14 mouse cellular contexts compared by ENCODE assay signal in genomic region chr2:112676721-112677120, GRCm38 (mm10).
A peak's percentile ranks its signal among the peaks of the same experiment; 100 is the strongest.
DNase-seq lines count a peak whose midpoint lies in the region; ATAC-seq and TF ChIP-seq lines count a peak whose summit lies in the region.
"Had no signal": no experiment of that assay in that cellular context is flagged by ENCODE, and none has a peak within 500 bp of the region (broad histone marks: within the 10 kb centered on the region; RNA-seq: fewer than 3 reads in every experiment).

No protein-coding gene starts in this region.

- H3K4me2 ChIP-seq in heart, embryonic 12.5 days: no peak overlapping the region
- no peak overlapping the region for H3K4me2 ChIP-seq in forebrain, embryonic 11.5 days (ENCODE audit: low read depth, low read length, severe bottlenecking)
- no peak overlapping the region for H3K4me2 ChIP-seq in forebrain, embryonic 14.5 days (ENCODE audit: low read length)
- H3K4me2 ChIP-seq: hindbrain, embryonic 14.5 days; lung, embryonic 14.5 days had no signal

- no peak for TF ChIP-seq EP300 in heart, adult 2 months (IDR thresholded peaks at IDR 0.05; ENCODE audit: insufficient read depth, low read depth, low read length)

- intact Hi-C loops in heart, adult 2 months (cut with DNase I): no loop called here
- intact Hi-C loops in heart, postnatal 25 days (cut with DNase I): no loop called here

- WGBS in heart, adult 2 months: 10% methylated on average over 1 of the region's 1 CpGs
- WGBS in heart, embryonic 12.5 days: 35% methylated on average over 1 of the region's 1 CpGs
- WGBS in forebrain, embryonic 11.5 days: 58% methylated on average over 1 of the region's 1 CpGs
- WGBS in forebrain, embryonic 14.5 days: 59% methylated on average over 1 of the region's 1 CpGs

- no peaks in the 10 kb centered on the region for H3K79me2 ChIP-seq in heart, adult 2 months (replicated peaks; ENCODE audit: control insufficient read depth, insufficient read depth, low read length)

- no peak for TF ChIP-seq POLR2A in heart, adult 2 months (IDR thresholded peaks at IDR 0.05; ENCODE audit: insufficient read depth, low read depth, low read length)

- no peak for TF ChIP-seq CTCF in heart, adult 2 months (IDR thresholded peaks at IDR 0.05)

- no peaks in the 10 kb centered on the region; the same call in 1 of the 2 replicates for H3K4me1 ChIP-seq in heart, adult 2 months (ENCODE audit: control insufficient read depth, insufficient read depth, low read length)
- no peaks in the 10 kb centered on the region for H3K4me1 ChIP-seq in heart, embryonic 12.5 days (replicated peaks)
- no peaks in the 10 kb centered on the region for H3K4me1 ChIP-seq in forebrain, embryonic 11.5 days (replicated peaks; ENCODE audit: control insufficient read depth, insufficient read depth, low read length)
- no peaks in the 10 kb centered on the region for H3K4me1 ChIP-seq in forebrain, embryonic 14.5 days (ENCODE audit: control insufficient read depth, insufficient read depth, low read length)

- H3K36me3 ChIP-seq in heart, adult 2 months (ENCODE audit: control insufficient read depth, insufficient read depth, low read length): no peaks in the 10 kb centered on the region
- no peaks in the 10 kb centered on the region for H3K36me3 ChIP-seq in heart, embryonic 12.5 days
- no peaks in the 10 kb centered on the region for H3K36me3 ChIP-seq in forebrain, embryonic 11.5 days (ENCODE audit: control insufficient read depth, insufficient read depth, low read length)
- H3K36me3 ChIP-seq in forebrain, embryonic 14.5 days (ENCODE audit: control insufficient read depth, insufficient read depth, low read length): no peaks in the 10 kb centered on the region

- no peaks in the 10 kb centered on the region for H3K27me3 ChIP-seq in heart, adult 2 months (ENCODE audit: control insufficient read depth, insufficient read depth, low read length)
- no peaks in the 10 kb centered on the region for H3K27me3 ChIP-seq in heart, embryonic 12.5 days (replicated peaks)
- no peaks in the 10 kb centered on the region for H3K27me3 ChIP-seq in forebrain, embryonic 11.5 days (ENCODE audit: control insufficient read depth, insufficient read depth, low read length)
- no peaks in the 10 kb centered on the region for H3K27me3 ChIP-seq in forebrain, embryonic 14.5 days (replicated peaks; ENCODE audit: control insufficient read depth, insufficient read depth, low read length)

- ATAC-seq in heart, embryonic 12.5 days (ENCODE audit: insufficient number of reproducible peaks, low FRiP score): no peak
- no peak for ATAC-seq in forebrain, embryonic 11.5 days (replicated peaks; ENCODE audit: low FRiP score)
- no peak for ATAC-seq in forebrain, embryonic 14.5 days
- ATAC-seq: midbrain, embryonic 16.5 days had no signal

- DNase-seq in heart, adult 2 months: peak; percentile 18 to 24
- DNase-seq in CD4-positive helper T cell, adult 2 months (ENCODE audit: low read depth, low spot score): peak; percentile 12
- DNase-seq in ZHBTc4 (ENCODE audit: low read depth, low spot score): peak; percentile 93
- peak; percentile 3 for DNase-seq in heart, postnatal 25 days (ENCODE audit: low spot score)
- no peak for DNase-seq in forebrain, embryonic 11.5 days (ENCODE audit: low spot score)
- DNase-seq in forebrain, embryonic 14.5 days (ENCODE audit: low spot score): no peak
- no peak for DNase-seq in kidney, adult 8-10 months
- DNase-seq: cerebellum, postnatal 36 days; kidney, postnatal 36 days; lung, embryonic 14.5 days had no signal

- no peak overlapping the region for H3K4me3 ChIP-seq in heart, adult 2 months
- no peak overlapping the region for H3K4me3 ChIP-seq in heart, embryonic 12.5 days
- H3K4me3 ChIP-seq in forebrain, embryonic 11.5 days (ENCODE audit: low read depth, low read length): no peak overlapping the region
- no peak overlapping the region for H3K4me3 ChIP-seq in forebrain, embryonic 14.5 days (ENCODE audit: low read depth, low read length)
- H3K4me3 ChIP-seq: erythroblast, embryonic 14.5 days had no signal

- H3K27ac ChIP-seq in heart, adult 2 months: no peak overlapping the region
- no peak overlapping the region for H3K27ac ChIP-seq in heart, embryonic 12.5 days (ENCODE audit: poor library complexity, severe bottlenecking)
- H3K27ac ChIP-seq in forebrain, embryonic 11.5 days (ENCODE audit: low read depth, low read length): no peak overlapping the region
- H3K27ac ChIP-seq in forebrain, embryonic 14.5 days (ENCODE audit: low read depth, low read length): no peak overlapping the region
- H3K27ac ChIP-seq: hindbrain, embryonic 14.5 days had no signal

- no peak overlapping the region for H3K9ac ChIP-seq in heart, adult 2 months (ENCODE audit: low read depth, low read length)
- H3K9ac ChIP-seq in heart, embryonic 12.5 days: no peak overlapping the region
- no peak overlapping the region for H3K9ac ChIP-seq in forebrain, embryonic 11.5 days (ENCODE audit: low read length)
- no peak overlapping the region for H3K9ac ChIP-seq in forebrain, embryonic 14.5 days (ENCODE audit: low read length)
- H3K9ac ChIP-seq: hindbrain, embryonic 14.5 days; lung, embryonic 14.5 days had no signal

- no peaks in the 10 kb centered on the region for H3K9me3 ChIP-seq in heart, embryonic 12.5 days (replicated peaks)
- no peaks in the 10 kb centered on the region for H3K9me3 ChIP-seq in forebrain, embryonic 11.5 days (ENCODE audit: control insufficient read depth, low read length)
- no peaks in the 10 kb centered on the region for H3K9me3 ChIP-seq in forebrain, embryonic 14.5 days (replicated peaks; ENCODE audit: control insufficient read depth, low read length)

Comparison
In these comparisons a context has a peak if more than half of its experiments do, and no peak if none do; other contexts are left out.
1. DNase-seq: peak in heart, adult 2 months (2 of 2), CD4-positive helper T cell, adult 2 months (single experiment), ZHBTc4 (single experiment) and heart, postnatal 25 days (single experiment); none in forebrain, embryonic 11.5 days (single experiment), forebrain, embryonic 14.5 days (single experiment) and kidney, adult 8-10 months (0 of 2).